Mouse (Mus musculus): ENCODE measurements around the gene Lpp.

Lpp gene

DNA sequence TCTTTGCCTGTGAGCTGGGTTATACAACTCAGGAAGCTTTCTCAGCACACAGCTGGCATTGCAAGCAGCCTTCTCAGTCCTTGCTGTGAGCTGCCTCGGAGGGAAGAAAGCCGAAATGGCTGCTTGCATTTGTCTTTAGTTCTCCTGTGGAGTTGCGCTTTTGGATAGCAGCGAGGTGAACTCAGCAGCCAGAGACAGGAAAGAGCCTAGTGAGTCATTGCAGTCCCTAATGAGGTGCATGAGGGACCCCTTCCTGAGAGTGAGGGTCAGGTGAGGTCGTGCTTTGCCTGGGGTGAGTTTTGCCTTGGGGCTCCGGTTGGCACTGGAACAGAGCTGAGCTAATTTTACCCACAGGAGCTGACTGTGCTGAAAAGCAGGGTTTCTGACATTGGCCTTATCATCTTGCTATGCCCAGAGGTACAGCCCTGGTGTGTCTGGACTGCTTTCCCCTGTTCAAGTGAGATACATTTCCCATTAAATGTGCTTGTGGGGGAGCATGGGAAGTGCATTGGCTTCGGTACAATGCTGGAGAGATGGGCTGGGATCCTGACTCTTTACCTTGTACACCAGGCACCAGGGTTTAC lies 41.3 kb downstream of the Lpp start:
- no peak for DNase-seq (ENCODE audit: low read depth, low spot score)

- DNase-seq (ENCODE audit: low read depth, low spot score), result no peak
Measured at GRCm38 (mm10) chr16:24435115-24435553, 41.8 kb downstream of the Lpp start.

GRCm38 (mm10) chr16:24438438-24438837 lies 45.1 kb downstream of the Lpp start:
- DNase-seq (ENCODE audit: low read depth, low spot score), result no peak

- no peak for DNase-seq (ENCODE audit: low read depth, low spot score)
Measured at GRCm38 (mm10) chr16:24441338-24441737, 48.0 kb downstream of the Lpp start.

DNA sequence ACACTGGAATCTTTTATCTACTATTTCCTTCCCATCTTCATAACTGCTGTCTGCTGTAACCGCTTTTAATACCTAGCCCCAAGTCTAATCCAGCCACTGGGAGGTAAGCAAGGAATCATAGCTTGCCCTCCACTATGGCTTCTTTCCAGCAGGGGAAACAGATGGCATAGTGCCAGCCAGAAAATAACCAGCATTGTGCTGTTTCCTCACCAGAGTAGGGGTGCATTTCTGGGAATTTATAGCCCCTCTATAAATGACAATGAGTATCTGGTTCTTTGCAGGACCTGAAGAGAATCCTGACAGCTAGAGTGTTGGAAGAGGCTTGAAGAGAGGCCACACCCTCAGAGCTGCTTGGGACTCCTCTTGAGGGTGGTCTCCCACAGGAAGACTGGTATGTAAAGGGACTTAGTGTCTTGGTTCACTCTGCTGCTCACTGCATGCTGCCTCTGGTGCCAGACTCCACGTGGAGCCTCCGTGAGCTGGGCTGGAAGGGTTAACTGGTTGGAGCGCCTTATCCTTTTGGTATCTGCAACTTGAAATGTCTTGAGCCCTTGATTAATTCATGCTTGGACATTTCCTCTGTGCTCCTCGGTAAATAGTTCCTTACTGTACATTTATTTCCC lies 49.3 kb downstream of the Lpp start:
- no peak for DNase-seq (ENCODE audit: low read depth, low spot score)

DNA sequence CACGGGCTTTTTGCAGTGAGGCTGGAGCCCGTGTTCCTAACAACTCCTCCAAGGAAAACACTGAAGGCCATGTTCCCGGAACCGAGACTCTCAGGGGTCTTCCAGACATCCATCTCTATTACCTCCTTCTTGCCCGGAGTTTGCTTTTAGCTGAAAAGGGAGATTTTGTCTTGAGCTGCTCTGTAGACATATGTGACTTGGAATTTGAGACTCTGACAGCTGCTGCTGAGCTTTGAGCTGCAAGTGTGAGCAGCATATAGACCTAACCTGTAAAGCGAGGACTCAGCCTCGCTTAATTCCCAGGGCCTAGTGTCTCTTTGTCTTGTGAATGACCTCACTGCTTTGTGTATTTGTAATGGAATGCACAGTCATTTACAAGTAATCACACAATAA lies 49.8 kb downstream of the Lpp start:
- DNase-seq (ENCODE audit: low read depth, low spot score), result no peak

DNA sequence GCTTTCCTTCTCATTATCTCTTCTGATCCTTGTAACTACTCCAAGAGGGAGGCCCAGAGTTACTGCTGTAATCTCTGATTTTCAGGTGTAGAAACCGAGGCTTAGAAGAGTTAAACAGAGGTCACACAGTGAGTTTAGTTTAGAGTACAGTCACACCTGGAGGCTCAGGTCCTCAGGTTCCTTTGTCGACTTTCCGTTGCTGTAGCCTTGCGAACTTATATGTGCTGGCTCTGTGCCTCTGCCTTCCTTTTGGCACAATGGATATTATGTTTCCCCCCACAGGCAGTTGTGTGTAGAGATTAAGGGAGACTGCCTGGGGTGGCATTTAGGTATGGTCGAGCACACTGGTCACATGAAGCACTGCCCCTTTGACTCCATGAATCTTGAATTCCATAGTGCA lies 50.2 kb downstream of the Lpp start:
- DNase-seq (ENCODE audit: low read depth, low spot score), result no peak

- DNase-seq (ENCODE audit: low read depth, low spot score), result no peak
Measured at GRCm38 (mm10) chr16:24444818-24445217, 51.5 kb downstream of the Lpp start.

DNA sequence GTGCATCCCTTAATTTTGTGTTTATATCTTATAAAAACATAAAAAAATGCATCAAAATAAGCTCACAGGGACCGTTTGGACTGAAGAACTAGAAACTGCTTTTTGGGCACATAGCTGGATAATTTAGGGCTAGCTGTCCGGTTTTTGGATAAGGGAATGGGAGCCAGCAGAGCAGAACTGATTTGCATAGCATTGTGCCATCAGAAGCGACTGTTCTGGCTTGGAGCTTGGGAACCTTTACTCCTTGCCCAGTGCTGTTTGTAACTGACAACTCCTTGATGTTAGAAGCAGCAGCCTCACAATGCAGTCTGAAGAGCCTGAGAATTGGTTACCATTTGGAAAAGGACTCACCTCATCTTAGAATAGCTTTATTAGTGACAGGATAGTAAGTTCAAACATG lies 52.2 kb downstream of the Lpp start:
- DNase-seq (ENCODE audit: low read depth, low spot score), result no peak

- DNase-seq (ENCODE audit: low read depth, low spot score), result no peak
Measured at GRCm38 (mm10) chr16:24446449-24446848, 53.1 kb downstream of the Lpp start.

- no peak for DNase-seq (ENCODE audit: low read depth, low spot score)
Measured at GRCm38 (mm10) chr16:24447666-24448492, 54.6 kb downstream of the Lpp start.

GRCm38 (mm10) chr16:24448493-24448845 lies 55.2 kb downstream of the Lpp start:
- no peak for DNase-seq (ENCODE audit: low read depth, low spot score)

DNA sequence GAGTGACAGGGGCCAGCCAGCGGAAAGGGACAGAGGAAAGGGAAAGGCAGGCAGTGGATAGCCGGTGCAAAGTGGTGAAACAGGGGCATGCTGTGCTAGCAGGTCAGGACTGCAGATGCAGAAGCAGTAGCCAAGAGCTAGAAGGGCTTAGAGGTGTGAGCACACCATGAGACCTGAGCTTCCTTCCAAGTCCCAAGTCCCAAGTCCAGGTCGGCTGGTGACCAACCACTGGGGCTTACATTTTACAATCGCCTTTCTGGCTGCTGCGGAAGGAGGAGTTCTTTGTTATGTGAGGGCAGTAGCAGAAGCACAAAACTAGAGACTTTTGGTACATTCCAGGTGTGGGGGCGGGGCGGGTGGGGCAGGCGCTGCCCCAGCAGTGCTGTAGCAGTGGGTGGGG lies 56.5 kb downstream of the Lpp start:
- no peak for DNase-seq (ENCODE audit: low read depth, low spot score)

DNA sequence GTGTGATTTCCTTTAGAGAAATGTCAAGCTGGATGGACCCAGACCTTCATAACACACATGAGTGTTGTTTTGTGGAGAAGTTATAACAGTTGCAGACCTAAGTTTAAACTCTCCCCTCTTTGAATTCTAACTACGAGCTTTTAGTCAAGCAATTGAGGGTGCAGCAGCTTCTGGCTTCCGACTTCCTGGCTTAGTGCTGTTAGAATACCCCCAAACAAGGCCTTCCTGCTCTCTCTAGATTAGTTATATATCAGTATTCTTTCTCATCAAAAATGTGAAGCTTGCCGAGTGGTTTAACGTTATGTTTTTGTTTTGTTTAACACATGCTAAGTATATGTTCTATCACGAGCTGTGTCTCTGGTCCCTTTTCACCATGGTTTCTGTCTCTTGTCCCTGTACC lies 56.9 kb downstream of the Lpp start:
- no peak for DNase-seq (ENCODE audit: low read depth, low spot score)

DNA sequence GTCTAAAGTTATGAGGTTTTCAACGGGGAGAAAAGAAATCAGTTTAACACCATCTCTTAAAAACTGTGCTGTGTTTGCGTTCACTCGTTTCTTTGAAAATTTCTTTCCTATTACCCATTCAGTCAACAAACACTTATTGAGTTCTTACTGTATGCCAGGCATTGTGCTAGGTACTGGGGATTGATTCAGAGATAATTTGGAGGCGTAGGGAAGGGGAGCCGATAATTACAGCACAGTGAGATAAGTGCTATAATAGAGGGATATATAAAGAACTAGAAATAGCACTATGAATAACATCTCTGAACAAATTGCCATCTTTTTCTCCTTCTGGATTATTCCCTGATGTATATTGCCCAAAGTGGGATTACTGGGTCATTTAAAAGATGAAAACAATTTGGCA lies 57.8 kb downstream of the Lpp start:
- no peak for DNase-seq (ENCODE audit: low read depth, low spot score)

DNA sequence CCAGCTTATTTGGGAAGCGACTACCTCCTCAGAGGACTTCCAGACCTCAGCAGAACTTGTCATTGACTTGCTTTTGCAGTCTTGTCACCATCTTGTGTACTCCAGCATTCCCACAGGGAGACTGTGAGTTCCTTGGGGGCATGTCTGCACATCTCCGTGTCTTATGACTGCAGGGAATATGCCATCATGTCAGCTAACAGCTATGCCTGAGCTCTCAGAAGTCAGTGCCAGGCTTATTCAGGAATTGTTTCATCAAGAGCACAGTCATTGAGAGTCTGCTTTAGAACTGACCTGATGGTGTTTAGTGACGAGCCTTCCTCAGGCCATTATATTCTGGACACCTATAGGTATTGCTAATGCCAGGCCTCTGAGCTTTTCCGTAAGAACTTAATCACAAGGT lies 60.2 kb downstream of the Lpp start:
- no peak for DNase-seq (ENCODE audit: low read depth, low spot score)

DNA sequence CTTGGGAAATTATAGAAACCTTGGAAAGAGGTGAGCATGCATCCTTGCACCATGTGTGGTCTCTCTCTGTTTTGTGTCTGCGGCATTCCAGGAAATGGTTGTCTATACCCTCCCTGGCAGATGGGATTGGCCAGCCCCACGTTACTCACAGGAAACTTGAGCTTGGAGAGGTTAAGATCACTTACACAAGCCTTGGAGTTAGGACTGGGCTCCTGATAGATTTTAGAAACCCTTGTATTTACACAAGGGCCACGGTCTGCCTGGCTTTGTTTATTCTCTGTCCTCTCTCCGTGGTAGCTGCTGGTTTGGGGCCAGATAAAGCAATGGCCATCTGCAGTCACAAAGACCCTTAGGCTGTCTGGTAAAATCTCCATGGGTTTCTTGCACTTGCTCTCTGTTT lies 61.2 kb downstream of the Lpp start:
- DNase-seq (ENCODE audit: low read depth, low spot score), result no peak

DNA sequence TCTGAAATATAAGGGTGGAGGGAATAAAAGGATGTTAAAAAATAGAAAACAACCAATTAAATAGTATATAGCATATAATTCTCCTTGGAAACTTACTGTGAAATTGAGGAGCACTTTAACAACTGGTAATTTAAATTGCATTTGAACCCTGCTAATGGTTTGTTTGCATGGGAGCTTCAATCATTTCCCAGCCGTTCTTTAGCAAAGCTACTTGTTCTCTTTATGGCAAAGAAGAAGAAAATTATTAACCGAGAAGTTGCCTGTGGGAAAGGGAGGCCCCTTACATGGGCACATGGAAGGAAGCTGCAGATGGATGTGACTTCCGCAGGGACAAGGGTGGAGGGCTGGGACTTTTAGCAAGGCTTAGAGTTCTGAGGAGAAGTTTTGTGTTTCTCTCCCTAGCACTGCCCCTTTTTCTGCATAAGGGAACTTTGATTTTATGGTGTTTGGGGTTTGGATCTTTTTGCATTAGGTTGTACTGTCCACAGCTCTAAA lies 62.1 kb downstream of the Lpp start:
- no peak for DNase-seq (ENCODE audit: low read depth, low spot score)

GRCm38 (mm10) chr16:24463842-24464241 lies 70.5 kb downstream of the Lpp start:
- no peak for DNase-seq (ENCODE audit: low read depth, low spot score)

DNA sequence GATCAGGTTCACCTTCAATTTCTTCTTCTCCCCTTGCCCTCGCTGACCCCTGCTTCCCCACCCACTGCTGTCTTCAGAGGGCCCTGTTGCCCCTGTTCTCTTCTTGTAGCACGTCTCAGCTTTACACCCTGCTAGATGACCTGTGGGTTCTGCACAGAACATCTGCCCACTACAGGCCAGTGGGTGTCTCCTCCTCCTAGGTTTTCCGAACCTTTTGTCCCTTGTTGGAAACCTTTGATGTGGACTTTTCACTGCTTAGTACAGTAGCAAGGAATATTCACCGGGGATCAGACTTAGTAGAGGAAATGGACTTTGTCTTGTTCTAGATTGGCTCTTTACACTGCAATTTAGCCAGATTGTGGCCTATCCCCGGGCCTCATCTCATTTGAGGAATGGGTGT lies 71.1 kb downstream of the Lpp start:
- DNase-seq (ENCODE audit: low read depth, low spot score), result no peak

DNA sequence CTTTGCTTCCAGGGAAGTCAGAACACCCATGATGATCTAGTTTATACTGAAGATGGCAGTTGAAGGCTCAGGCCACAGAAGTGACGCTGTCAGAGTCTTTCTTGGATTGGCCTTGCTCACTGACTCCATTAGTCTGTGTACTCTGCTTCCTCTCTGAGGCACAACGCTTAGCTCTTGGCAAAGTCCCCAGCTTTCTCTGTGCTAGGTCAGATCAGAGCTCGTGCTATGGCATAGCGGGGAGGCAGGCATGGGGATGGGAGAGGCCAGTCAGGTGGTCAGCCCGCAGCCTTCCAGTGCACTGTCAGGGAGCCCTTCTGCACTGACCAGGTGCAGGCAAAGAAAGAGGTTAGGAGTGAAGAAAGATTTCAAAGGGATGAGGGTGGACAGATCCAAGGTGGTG lies 72.3 kb downstream of the Lpp start:
- DNase-seq (ENCODE audit: low read depth, low spot score), result no peak

- no peak for DNase-seq (ENCODE audit: low read depth, low spot score)
Measured at GRCm38 (mm10) chr16:24467544-24468290, 74.4 kb downstream of the Lpp start.
